Mouse (Mus musculus): Measurements from ENCODE around the gene Pdap1. TPM values are rescaled to one million over a fixed set of nuclear protein-coding genes. Genes with fewer than 3 reads are reported as not detected.
"Not testable (repeated sequence)": the region's sequence is repeated elsewhere in the genome, so short reads cannot be mapped to it uniquely, and the experiment has no call there.

Gene Pdap1
- 10 to 100 TPM; 77.4 to 84.6 TPM for total RNA-seq (2021)
- long read RNA-seq, experiment 1, transcript Pdap1-201 (6 exons, 2,353 nt) = major isoform, 12 of 13 reads
- long read RNA-seq, experiment 1, partial matches to known transcripts = 0 of 13 reads
- long read RNA-seq, experiment 1, other reads (novel, unspliced or antisense) = 1 of 13 reads
- long read RNA-seq, experiment 2, transcript Pdap1-201 (6 exons, 2,353 nt) = major isoform, 21 of 56 reads
- long read RNA-seq, experiment 2, partial matches to known transcripts = 23 of 56 reads
- long read RNA-seq, experiment 2, other reads (novel, unspliced or antisense) = 11 of 56 reads

GRCm38 (mm10) chr5:145139571-145140519, at the start of gene Pdap1, which contains the start of gene Bud31:
TSS of gene Pdap1 (minus strand) at chr5:145140238.
TSS of gene Bud31 (plus strand) at chr5:145140362.
- peak; percentile 91 to 95 for DNase-seq (ENCODE audit: low spot score in 2 of 2)

- DNase-seq (ENCODE audit: low spot score in 2 of 2) = no peak
Measured at GRCm38 (mm10) chr5:145189416-145189815, 49.4 kb upstream of the Pdap1 start.

GRCm38 (mm10) chr5:145185244-145185643, 45.2 kb upstream of the Pdap1 start:
- DNase-seq (ENCODE audit: low spot score in 2 of 2) = no peak

- DNase-seq (ENCODE audit: low spot score in 2 of 2) = no peak
Measured at GRCm38 (mm10) chr5:145178461-145178980, 38.5 kb upstream of the Pdap1 start.

DNA sequence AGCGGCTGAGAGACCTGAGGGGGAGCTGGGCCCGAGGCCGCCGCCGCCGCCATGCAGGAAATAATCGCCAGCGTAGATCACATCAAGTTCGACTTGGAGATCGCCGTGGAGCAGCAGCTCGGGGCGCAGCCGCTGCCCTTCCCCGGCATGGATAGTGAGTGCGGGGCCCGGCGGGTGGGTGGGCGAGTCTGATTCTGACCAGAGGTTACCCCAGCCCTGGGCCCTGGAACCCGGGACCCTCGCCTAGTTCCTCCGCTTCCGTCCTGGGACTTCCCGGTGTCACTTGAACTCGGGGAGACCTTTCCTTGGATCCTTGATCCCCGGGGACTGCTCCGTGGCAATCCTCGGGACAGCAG, 27.2 kb upstream of the Pdap1 start:
- DNase-seq (ENCODE audit: low spot score in 2 of 2) = no peak

DNA sequence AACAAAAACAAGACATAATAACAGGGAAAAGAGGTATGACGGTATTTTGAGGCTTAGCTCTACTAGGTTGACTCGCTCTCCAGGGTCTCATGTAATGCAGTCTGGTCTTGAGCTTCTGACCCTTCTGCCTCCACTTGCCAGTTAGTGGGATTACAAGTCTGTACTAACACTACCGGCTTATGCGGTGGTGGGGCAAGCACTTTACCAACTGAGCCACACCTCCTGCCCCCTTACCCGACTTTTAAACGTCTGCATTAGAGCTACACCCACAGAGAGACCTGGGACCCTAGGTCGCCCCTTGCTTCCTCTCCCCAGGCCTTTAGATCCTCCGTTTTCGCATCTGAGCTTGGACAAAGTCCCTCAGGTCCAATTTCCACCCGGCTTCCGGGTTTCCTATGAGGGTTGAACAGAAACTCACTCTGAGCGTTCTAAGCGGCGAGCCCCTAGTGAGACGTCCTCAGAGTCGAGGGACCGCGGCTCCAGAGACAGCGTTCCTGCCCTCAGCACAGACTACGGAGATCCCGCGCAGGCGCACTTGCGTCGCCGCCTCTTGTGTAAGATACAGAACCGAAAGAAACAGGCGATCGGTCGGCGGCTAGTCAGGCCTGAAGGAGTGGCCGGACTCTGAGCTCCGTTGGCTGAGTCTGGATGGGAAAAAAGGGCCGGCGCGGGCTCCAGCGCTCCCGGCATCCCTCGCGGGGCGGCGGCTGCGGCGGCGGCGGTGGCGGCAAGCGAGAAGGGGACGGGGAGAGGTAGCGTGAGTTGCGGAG, 26.7 kb upstream of the Pdap1 start, which contains the start of the genes Ptcd1 and Cpsf4:
Gene Ptcd1 (minus strand): TSS at position 573 of the 770 bp plus-strand sequence.
Gene Cpsf4 (plus strand): TSS at position 678 of the 770 bp plus-strand sequence.
- DNase-seq (ENCODE audit: low spot score in 2 of 2) = peak; percentile 97

- DNase-seq (ENCODE audit: low spot score in 2 of 2) = no peak
Measured at GRCm38 (mm10) chr5:145165184-145165583, 25.1 kb upstream of the Pdap1 start.

DNA sequence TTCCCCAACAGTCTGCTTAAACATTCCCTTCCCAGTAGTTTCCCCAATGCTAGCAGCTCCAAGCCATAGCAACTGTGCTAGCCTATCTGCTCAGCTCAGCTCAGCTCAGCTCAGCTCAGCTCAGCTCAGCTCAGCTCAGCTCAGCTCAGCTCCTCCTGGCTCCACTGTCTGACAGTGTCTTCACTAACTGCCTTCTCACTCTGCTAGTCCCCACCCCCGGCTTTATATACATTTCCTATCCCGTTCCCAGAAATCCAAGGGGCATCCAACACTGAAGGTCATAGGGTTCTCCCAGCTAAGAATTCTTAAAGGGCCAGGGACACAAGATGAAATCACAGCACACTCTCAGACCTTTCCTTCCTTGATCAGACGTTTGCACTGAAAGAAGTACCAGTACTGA, 24.7 kb upstream of the Pdap1 start:
- DNase-seq (ENCODE audit: low spot score in 2 of 2) = no peak

DNA sequence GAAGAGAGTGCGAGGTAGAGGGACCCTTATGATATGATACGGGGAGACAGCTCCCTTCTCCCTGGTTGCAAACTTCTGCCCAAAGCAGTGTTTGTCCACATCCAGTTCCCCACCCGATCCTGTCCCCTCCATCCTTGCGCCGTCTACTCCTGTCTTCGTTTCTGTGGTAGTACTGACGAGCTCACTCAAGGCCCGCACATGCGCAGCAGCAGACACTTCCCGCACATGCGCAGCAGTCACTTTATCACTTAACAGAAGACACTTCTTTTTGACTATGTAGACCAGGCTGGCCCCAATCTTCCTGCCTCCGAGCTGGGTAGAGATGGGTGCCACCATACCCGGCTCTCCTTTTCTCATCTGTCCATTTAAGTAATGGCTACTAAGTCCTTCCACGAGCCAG, 21.3 kb upstream of the Pdap1 start:
- DNase-seq (ENCODE audit: low spot score in 2 of 2) = no peak

DNA sequence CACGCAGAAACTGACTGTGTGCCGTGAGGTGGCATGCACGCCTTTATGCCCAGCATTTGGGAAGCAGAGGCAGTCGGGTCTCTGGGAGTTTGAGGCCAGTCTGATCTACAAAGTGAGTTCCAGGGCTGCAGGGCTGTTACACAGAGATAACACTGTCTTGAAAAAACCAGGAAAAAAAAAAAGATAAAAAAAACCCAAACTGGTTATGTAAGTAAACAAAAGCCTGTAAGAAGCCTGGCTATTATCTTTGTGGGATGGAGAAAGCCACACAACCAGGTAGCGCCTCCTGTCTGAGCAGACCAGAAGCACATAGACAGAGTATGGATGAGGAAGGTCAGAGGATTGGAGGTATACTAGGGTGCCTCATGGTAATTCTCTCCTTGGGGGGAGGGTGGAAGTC, 12.7 kb upstream of the Pdap1 start:
- no peak for DNase-seq (ENCODE audit: low spot score in 2 of 2)

GRCm38 (mm10) chr5:145149294-145149693, 9.3 kb upstream of the Pdap1 start:
- DNase-seq (ENCODE audit: low spot score in 2 of 2) = no peak

DNA sequence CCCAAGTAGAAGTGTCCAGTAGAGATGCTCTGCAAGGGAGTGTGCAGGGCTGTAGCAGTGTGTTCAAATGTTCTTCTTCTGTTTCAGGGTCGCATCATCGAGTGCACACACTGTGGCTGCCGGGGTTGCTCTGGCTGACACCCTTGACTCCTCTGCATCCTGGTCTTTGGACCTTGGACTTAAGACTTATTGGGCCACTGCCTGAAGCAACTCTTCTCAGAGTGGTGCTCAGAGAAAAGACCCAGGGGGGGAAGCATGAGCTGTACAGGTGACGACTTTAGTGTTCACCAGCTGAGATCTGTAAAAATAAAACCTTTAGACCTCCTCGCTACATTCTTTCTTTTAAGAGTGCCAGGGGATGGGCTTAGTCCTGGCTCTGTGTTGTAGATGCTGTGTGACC, 7.7 kb upstream of the Pdap1 start:
- no peak for DNase-seq (ENCODE audit: low spot score in 2 of 2)

- DNase-seq (ENCODE audit: low spot score in 2 of 2) = no peak
Measured at GRCm38 (mm10) chr5:145140611-145141010, 573 bp upstream of the Pdap1 start.

- no peak for DNase-seq (ENCODE audit: low spot score in 2 of 2)
Measured at GRCm38 (mm10) chr5:145138836-145139235, 1.2 kb downstream of the Pdap1 start.

DNA sequence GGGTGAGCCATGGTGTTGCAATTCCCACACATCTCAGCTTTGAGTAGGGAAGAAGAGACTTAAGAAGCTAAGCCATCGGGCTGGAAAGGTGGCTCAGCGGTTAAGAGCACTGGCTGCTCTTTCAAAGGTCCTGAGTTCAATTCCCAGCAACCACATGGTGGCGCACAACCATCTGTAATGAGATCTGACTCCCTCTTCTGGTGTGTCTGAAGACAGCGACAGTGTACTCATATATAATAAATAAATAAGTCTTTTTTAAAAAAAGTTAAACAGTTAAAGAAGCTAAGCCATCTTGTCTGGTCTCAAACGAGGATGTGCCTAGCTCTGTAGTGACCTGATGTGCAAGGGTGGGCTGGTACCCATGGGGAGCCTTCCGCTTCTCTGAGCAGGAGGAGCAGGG, 6.8 kb downstream of the Pdap1 start:
- not testable (repeated sequence) for DNase-seq (ENCODE audit: low spot score in 2 of 2)

DNA sequence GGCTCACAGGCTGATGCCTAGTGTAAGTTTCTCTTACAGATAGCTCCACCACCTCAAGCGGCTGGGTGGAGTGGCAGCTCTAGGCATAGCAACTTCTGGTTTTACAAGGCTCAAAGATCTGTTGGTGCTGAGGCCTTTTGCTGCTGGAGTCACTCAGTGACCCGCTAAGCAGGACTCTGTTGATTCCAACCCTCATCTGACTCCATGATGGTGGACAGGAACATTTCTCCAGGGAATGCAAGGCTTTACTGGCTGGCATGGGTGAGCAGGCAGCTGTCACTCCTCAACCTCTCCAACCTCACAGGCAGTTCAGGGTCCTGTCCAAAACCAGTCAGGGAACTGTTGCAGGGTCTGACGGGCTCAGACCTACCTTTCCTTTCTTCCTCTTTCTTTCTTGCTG, 9.0 kb downstream of the Pdap1 start:
- DNase-seq (ENCODE audit: low spot score in 2 of 2) = no peak

GRCm38 (mm10) chr5:145130191-145130590, 9.8 kb downstream of the Pdap1 start:
- DNase-seq (ENCODE audit: low spot score in 2 of 2) = no peak

DNA sequence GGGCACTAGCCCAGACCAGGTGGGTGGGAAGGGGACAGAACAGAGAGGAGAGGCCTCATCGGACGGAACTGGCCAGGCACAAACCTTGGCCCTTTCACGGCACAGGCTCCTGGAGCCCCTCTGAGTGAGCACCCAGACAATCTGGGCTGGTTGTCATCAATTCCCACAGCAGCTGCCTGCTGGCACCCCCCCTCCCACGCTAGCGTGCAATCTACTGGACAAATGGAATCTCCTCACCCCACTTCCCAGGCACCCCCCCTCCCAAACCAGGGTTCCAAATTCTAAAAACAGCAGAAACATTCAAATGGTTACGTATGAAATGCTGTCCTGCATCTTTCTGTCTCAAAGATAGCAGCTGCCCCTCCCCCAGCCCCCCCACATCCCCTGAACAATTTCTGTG, 10.3 kb downstream of the Pdap1 start:
- not testable (repeated sequence) for DNase-seq (ENCODE audit: low spot score in 2 of 2)

DNA sequence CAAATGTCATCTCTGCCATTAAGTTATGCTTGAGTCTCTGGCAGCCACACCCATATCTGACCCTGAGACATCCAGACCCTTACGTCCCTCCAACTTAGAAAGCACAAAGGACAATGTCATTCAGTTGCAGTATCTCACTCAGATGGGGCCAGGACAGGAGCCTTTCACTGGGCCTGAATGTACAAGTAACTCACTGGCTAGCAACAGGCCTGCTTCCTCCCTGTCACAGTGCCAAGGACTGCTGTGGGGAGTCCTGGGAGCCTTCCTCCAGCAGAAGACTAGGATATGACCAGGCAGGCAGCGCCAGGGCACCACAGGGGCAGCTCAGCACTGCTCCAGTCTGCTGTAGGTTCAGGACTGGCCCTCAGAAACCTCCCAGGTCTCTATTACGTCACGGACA, 10.9 kb downstream of the Pdap1 start:
- DNase-seq (ENCODE audit: low spot score in 2 of 2) = no peak

DNA sequence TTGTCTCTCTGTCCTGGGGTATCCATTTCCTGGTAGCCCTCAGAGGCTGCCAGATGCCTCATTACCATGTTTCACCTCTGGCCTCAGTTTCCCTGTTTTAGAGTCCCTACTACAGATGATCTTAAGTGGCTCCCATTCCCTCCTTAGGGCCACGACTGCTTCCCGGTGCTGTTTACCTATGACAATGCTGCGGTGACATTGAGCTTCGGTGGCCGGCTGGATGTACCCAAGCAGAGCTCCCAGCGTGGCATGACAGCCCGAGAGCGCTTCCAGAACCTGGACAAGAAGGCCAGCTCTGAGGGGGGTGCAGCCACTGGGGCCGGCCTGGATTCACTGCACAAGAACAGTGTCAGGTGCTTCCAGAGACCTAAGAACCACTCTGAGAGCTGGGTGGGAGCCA, 13.5 kb downstream of the Pdap1 start:
- DNase-seq (ENCODE audit: low spot score in 2 of 2) = no peak

- DNase-seq (ENCODE audit: low spot score in 2 of 2) = no peak
Measured at GRCm38 (mm10) chr5:145123396-145123795, 16.6 kb downstream of the Pdap1 start.
